Mouse (Mus musculus) adrenal gland, postnatal 10 days (tissue): Measurements from ENCODE around the gene Ints7. TPM values are rescaled to one million over a fixed set of nuclear protein-coding genes. Genes with fewer than 3 reads are reported as not detected.
A peak's percentile ranks its signal among the peaks of the same experiment; 100 is the strongest.

ENCODE experiments used
- DNase-seq: peaks from one replicate; pipeline ENCODE4 v3.0.0; 2021; ENCODE audit warnings: mixed read lengths
- total RNA-seq, 2 experiments: library from RNA; stranded (reverse); gene quantifications; 2 replicates each; pipeline ENCODE4 v1.2.3; 2021

Gene Ints7
- total RNA-seq, 2 experiments from 2014 or later = 33.8 to 36.4 TPM

- DNase-seq = no peak
Measured at GRCm38 (mm10) chr1:191632511-191633095, 57.2 kb downstream of the Ints7 start.

GRCm38 (mm10) chr1:191634116-191634515 is 58.7 kb downstream of the Ints7 start:
- no peak for DNase-seq

- no peak for DNase-seq
Measured at GRCm38 (mm10) chr1:191638404-191638803, 63.0 kb downstream of the Ints7 start.

GRCm38 (mm10) chr1:191639200-191639807 is 63.9 kb downstream of the Ints7 start:
- no peak for DNase-seq

GRCm38 (mm10) chr1:191640146-191640545 is 64.7 kb downstream of the Ints7 start:
- no peak for DNase-seq

- DNase-seq = no peak
Measured at GRCm38 (mm10) chr1:191640848-191641247, 65.4 kb downstream of the Ints7 start.

- peak; percentile 33 for DNase-seq
Measured at GRCm38 (mm10) chr1:191641438-191641837, 66.0 kb downstream of the Ints7 start.

- DNase-seq = no peak
Measured at GRCm38 (mm10) chr1:191642903-191643302, 67.5 kb downstream of the Ints7 start.

- no peak for DNase-seq
Measured at GRCm38 (mm10) chr1:191645921-191646320, 70.5 kb downstream of the Ints7 start.

GRCm38 (mm10) chr1:191647590-191647989 is 72.2 kb downstream of the Ints7 start:
- no peak for DNase-seq

- no peak for DNase-seq
Measured at GRCm38 (mm10) chr1:191659441-191659840, 84.0 kb downstream of the Ints7 start.

GRCm38 (mm10) chr1:191661019-191661796 is 85.8 kb downstream of the Ints7 start:
- DNase-seq = peak; percentile 63

GRCm38 (mm10) chr1:191662178-191662898 is 86.9 kb downstream of the Ints7 start:
- peak; percentile 73 for DNase-seq

GRCm38 (mm10) chr1:191662899-191663500 is 87.6 kb downstream of the Ints7 start:
- DNase-seq = no peak

GRCm38 (mm10) chr1:191663603-191664002 is 88.2 kb downstream of the Ints7 start:
- no peak for DNase-seq

- DNase-seq = no peak
Measured at GRCm38 (mm10) chr1:191666351-191666750, 90.9 kb downstream of the Ints7 start.

GRCm38 (mm10) chr1:191668030-191668429 is 92.6 kb downstream of the Ints7 start:
- DNase-seq = no peak

Other genes with a start within 250 kb of the Ints7 start
- gene Tmem206, start 249.7 kb upstream of the Ints7 start, total RNA-seq = 1 to 10 TPM; 5.8 to 6.7 TPM
- 100 to 1,000 TPM; 225 TPM for gene Ppp2r5a, start 172.4 kb upstream of the Ints7 start, total RNA-seq
- 10 to 100 TPM in 1 of 2 experiments, 1 to 10 TPM in 1; 7.8 to 11.9 TPM for gene Dtl, start 92 bp upstream of the Ints7 start, total RNA-seq
- gene Lpgat1, start 142.2 kb downstream of the Ints7 start, total RNA-seq = 10 to 100 TPM; 67.9 to 74.3 TPM
- gene Nek2, start 245.8 kb downstream of the Ints7 start, total RNA-seq = 10 to 100 TPM in 1 of 2 experiments, 1 to 10 TPM in 1; 8.8 to 10.5 TPM